Mouse (Mus musculus) C2C12 (cell line): ENCODE measurements at regions not wholly inside any gene's neighbourhood (a gene's known extent, or its start where the extent isn't known, plus 50 kb on each side); places are given as distances from the start of the nearest gene placed in this dataset.

Experiments used
- CEBPB ChIP-seq: IDR thresholded peaks from one replicate; pipeline ENCODE4 v1.6.1; 2011; ENCODE audit warnings: low read depth, mild to moderate bottlenecking, control low read depth, moderate library complexity
- CTCF ChIP-seq: IDR thresholded peaks from one replicate; pipeline ENCODE4 v1.5.1; 2011; ENCODE audit not compliant: control insufficient read depth, insufficient read depth, insufficient read length
- FOSL1 ChIP-seq: IDR thresholded peaks from one replicate; pipeline ENCODE4 v1.8.0; 2011; ENCODE audit warnings: mild to moderate bottlenecking, low read length; ENCODE audit not compliant: poor library complexity, insufficient read depth, severe bottlenecking
- MAX ChIP-seq: IDR thresholded peaks from one replicate; pipeline ENCODE4 v1.6.1; 2011; ENCODE audit warnings: mild to moderate bottlenecking, control low read depth
- MYOD1 ChIP-seq: IDR thresholded peaks from one replicate; pipeline ENCODE4 v1.6.1; 2011; ENCODE audit warnings: low read depth; ENCODE audit not compliant: control insufficient read depth, insufficient read length
- MYOG ChIP-seq: IDR thresholded peaks from one replicate; pipeline ENCODE4 v1.6.1; 2011; ENCODE audit not compliant: control insufficient read depth, insufficient read length; ENCODE audit errors: extremely low read depth
- USF1 ChIP-seq: IDR thresholded peaks from one replicate; pipeline ENCODE4 v1.6.1; 2011; ENCODE audit warnings: low read depth, mild to moderate bottlenecking, control low read depth, moderate library complexity

DNA sequence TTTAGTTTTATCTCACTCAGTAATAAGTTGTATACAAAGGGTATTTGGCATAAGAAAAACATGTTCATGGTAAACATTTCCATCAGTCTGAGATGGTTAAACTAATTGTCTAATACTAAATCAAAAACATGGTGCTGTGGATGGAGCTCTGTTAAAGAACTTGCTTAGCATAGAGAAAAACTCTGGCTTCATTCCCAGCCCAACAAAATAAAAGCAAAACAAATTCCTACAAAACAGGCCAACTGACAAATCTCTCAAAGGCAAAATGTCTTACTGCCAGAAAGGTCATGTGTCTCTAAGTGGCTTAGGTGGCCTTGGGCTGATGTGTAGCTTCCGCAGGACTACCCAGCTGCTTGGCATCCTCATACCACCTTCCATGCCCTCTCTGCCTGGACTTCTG lies 505.4 kb upstream of the Fbxo33 start:
- TF ChIP-seq FOSL1 (no peak), CTCF (no peak), MYOG (no peak), CEBPB (no peak), USF1 (no peak), MAX (no peak), MYOD1 (no peak)
